Mouse (Mus musculus): ENCODE measurements at regions not wholly inside any gene's neighbourhood (a gene's known extent, or its start where the extent isn't known, plus 50 kb on each side); places are given as distances from the start of the nearest gene placed in this dataset.
A peak's percentile ranks its signal among the peaks of the same experiment; 100 is the strongest.

DNA sequence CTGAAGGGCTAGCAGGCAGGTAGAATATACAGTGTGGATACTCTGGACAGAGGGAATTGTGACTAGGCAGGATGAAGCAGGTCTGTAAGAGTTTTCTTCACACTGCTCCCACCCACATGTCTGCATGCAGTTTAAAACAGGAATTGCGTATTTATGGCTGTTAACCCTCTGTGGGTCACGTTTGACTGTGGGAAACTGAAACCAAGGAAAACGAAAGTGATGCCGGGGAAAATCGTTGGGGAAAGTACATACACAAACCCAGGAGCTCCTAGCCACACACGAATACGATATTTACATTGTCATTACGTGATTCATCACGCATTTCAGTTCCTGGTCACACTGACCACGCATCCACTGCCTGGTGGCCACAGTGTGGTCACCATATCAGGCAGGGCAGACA is 170.6 kb upstream of the Spdye4c start:
- ATAC-seq: no peak
- Histone ChIP-seq H3K36me3 (ENCODE audit: poor library complexity, severe bottlenecking) (no peaks in the 10 kb centered on the region), H3K4me2 (no peak overlapping the region), H3K27ac (no peak overlapping the region), H3K9me3 (replicated peaks) (no peaks in the 10 kb centered on the region), H3K27me3 (no peaks in the 10 kb centered on the region), H3K4me1 (no peaks in the 10 kb centered on the region), H3K9ac (no peak overlapping the region), H3K4me3 (no peak overlapping the region)
- WGBS: 90% methylated on average over 10 of the region's 10 CpGs

DNA sequence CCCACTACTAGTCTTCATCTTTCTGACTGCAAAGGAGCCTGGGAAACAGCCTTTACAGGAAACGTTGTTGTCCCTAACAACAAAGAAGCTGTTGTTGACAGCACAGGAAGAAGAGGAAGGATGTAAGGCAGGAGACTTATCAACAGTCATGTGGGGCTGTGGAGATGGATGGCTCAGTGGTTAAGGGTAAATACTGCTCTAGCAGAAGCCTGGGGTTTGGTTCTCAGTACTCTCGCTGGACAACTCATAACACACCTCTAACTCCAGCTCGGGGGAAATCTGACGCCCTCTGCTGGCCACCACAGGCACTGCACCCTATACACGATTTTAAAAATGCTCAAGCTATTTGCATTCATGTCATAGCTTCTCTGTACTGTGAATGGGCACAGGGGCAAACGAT is 168.3 kb upstream of the Spdye4c start:
- no peaks in the 10 kb centered on the region for H3K27me3 ChIP-seq
- H3K4me2 ChIP-seq: no peak overlapping the region
- H3K4me3 ChIP-seq: no peak overlapping the region
- no peaks in the 10 kb centered on the region for H3K36me3 ChIP-seq (ENCODE audit: poor library complexity, severe bottlenecking)
- no peaks in the 10 kb centered on the region for H3K9me3 ChIP-seq (replicated peaks)
- H3K9ac ChIP-seq: no peak overlapping the region
- no peak for ATAC-seq
- no peaks in the 10 kb centered on the region for H3K4me1 ChIP-seq
- no peak overlapping the region for H3K27ac ChIP-seq
- 40% methylated on average over 6 of the region's 6 CpGs for WGBS

DNA sequence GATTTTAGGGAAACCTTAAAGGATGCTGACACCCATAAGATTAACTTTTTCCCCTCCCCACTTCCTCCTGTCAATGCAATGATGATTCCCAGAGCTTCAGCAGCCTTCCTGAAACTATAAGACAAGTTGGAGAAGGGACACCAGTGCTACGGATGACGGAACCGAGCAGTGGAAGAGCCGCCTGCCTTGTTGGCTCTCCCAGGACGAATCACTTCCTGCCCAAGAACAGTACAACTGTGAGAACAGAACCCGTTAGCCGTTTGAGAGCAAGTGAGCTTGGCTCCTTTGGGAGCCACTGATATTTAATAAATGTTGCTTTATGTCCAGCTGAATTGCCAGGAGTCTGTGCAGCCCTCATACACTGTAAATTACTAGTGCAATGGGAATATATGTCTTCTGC is 166.8 kb upstream of the Spdye4c start:
- no peaks in the 10 kb centered on the region for H3K27me3 ChIP-seq
- no peak overlapping the region for H3K27ac ChIP-seq
- H3K9me3 ChIP-seq (replicated peaks): no peaks in the 10 kb centered on the region
- no peak for ATAC-seq
- H3K4me1 ChIP-seq: 0 out of 2 replicates have a peak, but pooled peaks cover 7% of the 10 kb centered on the region
- H3K36me3 ChIP-seq (ENCODE audit: poor library complexity, severe bottlenecking): no peaks in the 10 kb centered on the region
- 87% methylated on average over 7 of the region's 7 CpGs for WGBS
- H3K4me3 ChIP-seq: no peak overlapping the region
- no peak overlapping the region for H3K4me2 ChIP-seq
- H3K9ac ChIP-seq: no peak overlapping the region

DNA sequence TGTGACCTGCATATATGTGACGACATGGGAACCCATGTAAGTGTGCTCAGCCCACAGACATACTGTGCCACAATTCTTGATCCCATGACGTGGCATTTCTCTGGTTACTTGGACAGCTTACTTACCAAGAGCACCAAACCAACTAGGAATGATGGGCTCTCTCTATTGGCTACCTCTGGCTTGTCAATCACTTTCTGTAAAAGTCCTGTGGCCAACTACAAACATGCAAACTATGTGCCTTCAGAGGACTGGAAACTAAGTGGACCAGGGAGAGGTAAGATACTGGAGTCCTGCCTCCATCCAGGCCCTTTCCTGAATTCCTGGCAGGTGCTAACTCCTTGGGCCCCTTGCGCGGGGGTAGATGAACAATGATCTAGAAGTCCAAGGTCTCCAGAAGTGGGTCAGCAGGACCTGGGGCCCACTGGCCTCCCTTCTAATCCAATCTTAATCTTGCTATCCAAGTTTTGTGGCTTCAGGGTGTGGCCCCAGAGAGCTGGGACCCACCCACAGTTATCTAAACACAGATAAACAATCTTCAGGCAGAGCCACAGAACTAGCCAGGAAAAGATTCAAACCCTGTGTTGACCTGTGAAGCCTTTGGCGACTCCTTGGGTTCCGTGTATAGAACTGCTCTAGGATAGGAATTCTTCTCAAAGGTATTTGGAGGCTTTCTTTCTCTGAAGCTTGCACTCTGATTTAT is 163.7 kb upstream of the Spdye4c start:
- Histone ChIP-seq H3K9me3 (replicated peaks) (no peaks in the 10 kb centered on the region), H3K36me3 (ENCODE audit: poor library complexity, severe bottlenecking) (no peaks in the 10 kb centered on the region), H3K4me2 (no peak overlapping the region), H3K4me3 (no peak overlapping the region), H3K4me1 (0 out of 2 replicates have a peak, but pooled peaks cover 7% of the 10 kb centered on the region), H3K9ac (no peak overlapping the region), H3K27me3 (no peaks in the 10 kb centered on the region), H3K27ac (no peak overlapping the region)
- 88% methylated on average over 6 of the region's 6 CpGs for WGBS
- ATAC-seq: no peak

GRCm38 (mm10) chr2:128428154-128428553 is 162.9 kb upstream of the Spdye4c start:
- Histone ChIP-seq H3K9me3 (replicated peaks) (no peaks in the 10 kb centered on the region), H3K4me1 (0 out of 2 replicates have a peak, but pooled peaks cover 7% of the 10 kb centered on the region), H3K36me3 (ENCODE audit: poor library complexity, severe bottlenecking) (no peaks in the 10 kb centered on the region), H3K27me3 (no peaks in the 10 kb centered on the region), H3K4me3 (no peak overlapping the region), H3K27ac (no peak overlapping the region), H3K9ac (peak overlapping the region; percentile 8; the same call in 1 of the 2 replicates), H3K4me2 (no peak overlapping the region)
- 9% methylated on average over 7 of the region's 7 CpGs for WGBS
- ATAC-seq: no peak

DNA sequence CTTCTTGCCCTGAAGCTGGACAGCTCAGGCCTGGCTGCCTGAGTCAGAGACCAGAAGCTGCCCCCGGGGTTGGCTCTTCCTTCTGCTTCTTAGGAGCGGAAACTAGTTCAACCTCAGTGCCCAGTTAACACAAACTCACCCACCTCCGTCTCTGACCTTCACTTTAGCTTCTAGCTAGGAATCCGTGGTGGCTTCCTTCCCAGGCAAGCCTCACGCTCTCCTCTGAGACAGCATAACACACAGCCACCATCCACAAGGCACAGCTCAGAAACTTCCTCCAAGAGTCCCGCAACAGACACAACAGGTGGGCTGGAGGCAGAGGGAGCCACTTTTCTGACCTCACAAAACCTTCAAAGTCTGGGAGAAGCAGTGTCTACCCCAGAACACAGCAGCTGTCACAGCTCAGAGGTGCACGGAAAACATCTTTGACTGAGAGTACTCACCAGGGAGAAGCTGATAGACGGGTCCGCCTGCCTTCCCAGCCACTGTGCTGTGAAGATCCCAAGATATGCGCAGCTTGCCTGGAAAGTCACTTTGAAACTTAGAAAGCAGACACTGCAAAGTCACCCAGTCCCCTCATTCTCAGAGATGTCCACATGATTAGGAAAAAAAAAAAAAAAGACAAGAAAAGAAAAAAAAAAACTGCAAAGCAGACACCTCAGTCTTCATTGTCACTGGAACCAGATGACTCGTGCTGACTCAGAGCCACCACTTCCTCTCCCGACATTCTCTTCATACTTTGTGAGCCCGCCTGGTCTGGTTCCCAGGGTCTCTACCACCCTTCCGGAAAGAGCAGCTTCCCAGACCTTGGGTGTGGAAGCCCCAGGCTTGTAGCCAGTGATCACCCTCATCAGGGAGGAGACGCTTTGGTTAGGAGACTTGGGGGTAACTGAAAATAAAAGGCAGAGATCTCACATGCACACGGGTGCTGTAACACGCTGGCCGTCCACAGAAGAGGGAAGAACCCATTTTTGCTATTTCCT is 162.1 kb upstream of the Spdye4c start:
- H3K36me3 ChIP-seq (ENCODE audit: poor library complexity, severe bottlenecking): no peaks in the 10 kb centered on the region
- WGBS: 69% methylated on average over 18 of the region's 18 CpGs
- H3K4me3 ChIP-seq: no peak overlapping the region
- H3K27ac ChIP-seq: no peak overlapping the region
- H3K9me3 ChIP-seq (replicated peaks): no peaks in the 10 kb centered on the region
- no peak overlapping the region for H3K9ac ChIP-seq
- 0 out of 2 replicates have a peak, but pooled peaks cover 7% of the 10 kb centered on the region for H3K4me1 ChIP-seq
- ATAC-seq: no peak
- H3K27me3 ChIP-seq: no peaks in the 10 kb centered on the region
- H3K4me2 ChIP-seq: no peak overlapping the region

- H3K36me3 ChIP-seq (ENCODE audit: poor library complexity, severe bottlenecking): no peaks in the 10 kb centered on the region
- no peaks in the 10 kb centered on the region for H3K27me3 ChIP-seq
- 72% methylated on average over 7 of the region's 7 CpGs for WGBS
- H3K4me1 ChIP-seq: 0 out of 2 replicates have a peak, but pooled peaks cover 11% of the 10 kb centered on the region
- no peak overlapping the region for H3K4me3 ChIP-seq
- no peak overlapping the region for H3K4me2 ChIP-seq
- H3K9me3 ChIP-seq (replicated peaks): no peaks in the 10 kb centered on the region
- H3K9ac ChIP-seq: no peak overlapping the region
- no peak overlapping the region for H3K27ac ChIP-seq
- no peak for ATAC-seq
Observed at GRCm38 (mm10) chr2:128429786-128430185, 161.2 kb upstream of the Spdye4c start.

DNA sequence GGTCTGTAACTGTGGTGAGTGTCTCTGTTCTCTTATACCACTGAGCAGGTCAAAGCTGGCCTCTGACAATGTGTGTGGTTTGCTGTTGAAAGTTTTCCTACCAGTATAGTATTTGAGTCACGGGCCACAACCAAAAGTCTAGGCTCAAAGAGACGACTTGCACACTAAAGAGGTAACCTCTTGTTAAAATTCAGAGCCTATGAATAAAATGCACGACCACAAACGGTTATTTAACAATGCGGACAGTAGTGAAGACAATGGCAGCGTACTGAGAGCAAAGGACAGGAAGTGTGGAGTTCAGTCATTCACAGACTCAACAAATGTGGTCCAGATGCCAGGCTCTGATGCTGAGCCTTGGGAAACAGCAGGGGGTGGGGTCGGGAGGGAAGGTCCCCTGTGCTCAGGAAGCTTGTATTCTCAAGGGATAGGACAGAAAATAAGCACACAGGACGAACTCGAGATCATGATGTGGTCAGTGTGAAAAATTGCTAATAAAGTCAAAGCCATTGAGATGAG is 160.2 kb upstream of the Spdye4c start:
- H3K4me2 ChIP-seq: no peak overlapping the region
- no peaks in the 10 kb centered on the region for H3K9me3 ChIP-seq (replicated peaks)
- H3K27ac ChIP-seq: no peak overlapping the region
- no peaks in the 10 kb centered on the region for H3K36me3 ChIP-seq (ENCODE audit: poor library complexity, severe bottlenecking)
- WGBS: 50% methylated on average over 9 of the region's 9 CpGs
- no peak overlapping the region for H3K4me3 ChIP-seq
- H3K27me3 ChIP-seq: no peaks in the 10 kb centered on the region
- 0 out of 2 replicates have a peak, but pooled peaks cover 13% of the 10 kb centered on the region for H3K4me1 ChIP-seq
- ATAC-seq: no peak
- no peak overlapping the region for H3K9ac ChIP-seq

DNA sequence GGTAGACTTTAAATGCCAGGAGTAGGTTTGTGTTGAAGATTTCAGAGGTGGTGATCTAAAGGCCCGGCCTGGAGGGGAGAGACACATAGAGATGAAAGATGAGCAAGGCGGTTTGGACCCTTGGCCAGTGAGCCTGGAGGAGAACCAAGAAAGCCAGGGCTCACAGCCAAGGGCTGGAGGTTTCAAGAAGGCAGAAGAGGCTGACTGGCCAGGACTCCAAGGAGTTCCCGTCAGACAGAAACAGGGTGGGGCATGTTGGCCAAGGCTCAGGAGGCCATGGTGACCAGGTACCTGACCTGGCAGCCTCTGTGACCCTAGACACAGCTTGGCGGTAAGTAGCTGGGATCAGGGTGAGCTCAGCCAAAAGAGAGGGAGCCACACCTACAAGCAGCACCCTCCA is 159.3 kb upstream of the Spdye4c start:
- Histone ChIP-seq H3K27ac (no peak overlapping the region), H3K4me1 (0 out of 2 replicates have a peak, but pooled peaks cover 13% of the 10 kb centered on the region), H3K4me2 (no peak overlapping the region), H3K4me3 (no peak overlapping the region), H3K36me3 (ENCODE audit: poor library complexity, severe bottlenecking) (no peaks in the 10 kb centered on the region), H3K27me3 (no peaks in the 10 kb centered on the region), H3K9me3 (replicated peaks) (no peaks in the 10 kb centered on the region), H3K9ac (no peak overlapping the region)
- WGBS: 94% methylated on average over 4 of the region's 4 CpGs
- no peak for ATAC-seq

DNA sequence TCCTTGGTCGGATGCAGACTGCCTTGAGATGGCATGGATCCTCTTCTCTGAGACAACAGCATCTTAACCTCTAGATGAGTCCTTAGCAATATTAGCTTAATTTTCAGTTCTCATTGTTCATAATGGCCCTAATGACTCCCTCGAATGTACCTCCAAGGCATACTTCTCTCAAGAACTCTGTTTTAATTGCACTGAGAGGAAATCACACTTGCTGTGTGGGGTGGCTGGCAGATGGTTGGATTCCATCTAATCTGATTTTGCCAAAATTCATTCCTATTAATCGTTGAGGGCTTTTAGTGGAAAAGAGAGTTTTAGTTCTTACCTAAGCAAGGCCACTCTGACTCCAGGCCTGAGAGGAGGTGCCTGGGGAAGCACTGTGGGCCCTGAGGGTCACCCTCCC is 158.3 kb upstream of the Spdye4c start:
- H3K27me3 ChIP-seq: no peaks in the 10 kb centered on the region
- 0 out of 2 replicates have a peak, but pooled peaks cover 13% of the 10 kb centered on the region for H3K4me1 ChIP-seq
- H3K36me3 ChIP-seq (ENCODE audit: poor library complexity, severe bottlenecking): no peaks in the 10 kb centered on the region
- no peak overlapping the region for H3K27ac ChIP-seq
- ATAC-seq: no peak
- 86% methylated on average over 3 of the region's 3 CpGs for WGBS
- no peak overlapping the region for H3K4me2 ChIP-seq
- H3K9me3 ChIP-seq (replicated peaks): no peaks in the 10 kb centered on the region
- H3K4me3 ChIP-seq: no peak overlapping the region
- no peak overlapping the region for H3K9ac ChIP-seq

DNA sequence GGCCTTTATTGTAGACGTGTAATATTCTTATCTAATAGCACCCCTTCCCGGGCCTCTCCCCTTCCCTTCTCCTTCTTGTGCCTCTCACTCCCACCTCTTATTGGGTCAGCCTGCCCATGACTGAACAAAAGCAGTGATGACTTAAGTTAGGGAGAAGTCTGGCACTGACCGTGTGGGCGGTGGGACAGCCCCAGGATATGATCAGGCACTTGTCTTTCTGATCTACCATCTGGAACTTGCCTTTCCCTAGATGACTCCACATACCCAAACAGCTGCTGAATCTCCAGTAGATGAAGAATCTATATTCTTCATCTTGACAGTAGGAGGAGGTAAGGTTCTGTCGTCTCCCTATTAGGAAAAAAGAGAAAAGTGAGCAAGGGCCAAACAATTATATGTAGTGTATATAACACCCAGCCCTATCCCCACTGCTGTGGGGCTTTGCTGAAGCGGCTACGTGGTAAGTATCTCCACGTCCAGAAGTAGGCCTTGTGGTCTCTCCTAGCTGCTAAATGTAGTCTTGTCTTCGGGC is 157.4 kb upstream of the Spdye4c start:
- H3K9me3 ChIP-seq (replicated peaks): no peaks in the 10 kb centered on the region
- no peak overlapping the region for H3K4me3 ChIP-seq
- H3K9ac ChIP-seq: no peak overlapping the region
- H3K4me2 ChIP-seq: no peak overlapping the region
- H3K4me1 ChIP-seq: 0 out of 2 replicates have a peak, but pooled peaks cover 6% of the 10 kb centered on the region
- no peaks in the 10 kb centered on the region for H3K27me3 ChIP-seq
- no peak for ATAC-seq
- WGBS: 91% methylated on average over 9 of the region's 9 CpGs
- H3K36me3 ChIP-seq (ENCODE audit: poor library complexity, severe bottlenecking): no peaks in the 10 kb centered on the region
- H3K27ac ChIP-seq: no peak overlapping the region
